Mouse (Mus musculus): ENCODE measurements around the gene Rab19. TPM values are rescaled to one million over a fixed set of nuclear protein-coding genes. Genes with fewer than 3 reads are reported as not detected.

Gene Rab19
- 10 to 100 TPM; 56.4 to 78.6 TPM for polyA plus RNA-seq (2017; shearing (Covaris generic))

DNA sequence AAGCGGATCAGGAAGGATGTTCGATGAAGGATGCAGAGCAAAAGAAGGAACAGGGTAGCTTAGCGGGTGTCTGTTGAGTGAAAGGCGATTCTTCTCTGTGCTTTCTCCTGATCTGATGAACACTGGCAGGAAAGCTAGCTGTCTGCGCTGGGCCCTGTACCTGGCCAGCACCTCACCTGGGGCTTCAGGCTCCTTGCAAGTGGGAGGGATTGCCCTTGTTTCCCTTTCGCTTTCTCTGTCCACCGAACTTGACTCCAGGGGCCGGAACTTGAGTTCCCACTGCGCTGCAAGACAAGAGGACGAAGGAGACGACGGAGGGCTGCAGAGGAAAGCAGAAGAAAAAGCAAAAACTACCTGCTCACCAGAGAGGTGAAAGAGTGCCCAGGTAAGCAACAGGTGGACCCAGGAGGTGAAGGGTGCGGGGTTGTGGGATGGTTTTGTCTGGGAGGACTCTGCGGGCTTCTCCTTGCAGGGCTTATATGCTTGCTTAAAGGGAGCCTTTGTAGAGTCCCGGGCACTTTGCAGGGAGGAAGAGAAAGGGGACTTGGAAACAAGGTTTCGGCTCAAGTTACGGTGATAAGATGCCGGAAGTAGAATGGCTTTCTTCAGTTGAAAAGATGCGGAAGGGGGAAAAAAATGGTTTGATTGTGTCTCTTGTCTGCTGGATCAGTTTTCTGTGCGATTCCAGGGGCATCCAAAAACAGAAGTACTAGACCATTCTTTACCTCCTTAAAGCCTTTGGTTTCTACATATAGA lies at the start of gene Rab19:
Rab19 (plus strand) TSS at position 51 of the 756 bp plus-strand sequence.

DNA sequence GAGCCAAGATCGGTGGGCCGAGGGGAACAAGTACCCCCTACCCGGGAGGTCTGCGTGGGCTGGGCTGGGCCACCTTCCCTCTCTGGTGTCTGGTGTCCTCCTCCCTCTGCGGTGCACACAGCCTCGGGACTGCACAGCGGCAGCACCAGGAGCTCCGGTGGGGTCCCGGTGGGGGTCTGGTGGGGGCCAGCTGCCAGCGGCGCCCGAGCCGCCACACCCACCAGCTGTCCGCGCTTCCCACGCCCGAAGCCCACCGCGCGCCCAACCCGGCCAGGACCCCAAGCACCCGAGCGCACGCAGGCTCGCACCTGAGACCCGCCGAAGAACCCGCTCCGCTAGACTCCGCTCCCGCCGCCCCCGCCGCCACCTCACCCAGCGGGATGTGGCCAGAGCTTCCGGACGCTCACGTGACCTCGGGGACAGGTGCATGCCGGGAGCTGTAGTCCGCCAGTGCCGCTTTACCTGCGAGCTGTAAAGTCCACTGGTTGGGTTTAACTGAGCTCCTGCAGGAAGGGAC lies 3.6 kb upstream of the Rab19 start, which contains the start of gene Slc37a3:
Slc37a3 (minus strand) TSS at position 365 of the 517 bp plus-strand sequence.

GRCm38 (mm10) chr6:39419851-39420721 lies 39.1 kb downstream of the Rab19 start, which contains the start of gene Mkrn1:
TSS of gene Mkrn1 (minus strand) at chr6:39420462.

Other genes starting within 250 kb of the Rab19 start
- 10 to 100 TPM; 23.4 to 30.9 TPM for gene Kdm7a, start 174.4 kb upstream of the Rab19 start, polyA plus RNA-seq (2017; shearing (Covaris generic))
- 10 to 100 TPM; 45.4 to 62.5 TPM for gene Slc37a3, start 3.5 kb upstream of the Rab19 start, polyA plus RNA-seq (2017; shearing (Covaris generic))
- 100 to 1,000 TPM; 193 to 202 TPM for gene Mkrn1, start 39.3 kb downstream of the Rab19 start, polyA plus RNA-seq (2017; shearing (Covaris generic))
- gene Dennd2a, start 176.7 kb downstream of the Rab19 start, polyA plus RNA-seq (2017; shearing (Covaris generic)) = 1 to 10 TPM in 1 of 2 experiments, under 1 TPM in 1; 0.19 to 1.1 TPM
- 10 to 100 TPM; 48.7 to 68.9 TPM for gene Adck2, start 192.7 kb downstream of the Rab19 start, polyA plus RNA-seq (2017; shearing (Covaris generic))
- gene Gm42420, start 204.6 kb downstream of the Rab19 start, polyA plus RNA-seq (2017; shearing (Covaris generic)) = 1 to 10 TPM; 2.8 to 7.0 TPM
- gene Ndufb2, start 211.4 kb downstream of the Rab19 start, polyA plus RNA-seq (2017; shearing (Covaris generic)) = 100 to 1,000 TPM; 151 to 161 TPM